Mouse (Mus musculus) spleen, adult 2 months (tissue): Measurements from ENCODE around the gene Kank1.

Experiments used
- CTCF ChIP-seq: fragments of 200-500 bp; IDR thresholded peaks from 2 replicates; pipeline ENCODE4 v1.5.1; 2011; ENCODE audit warnings: mild to moderate bottlenecking, inconsistent platforms; ENCODE audit not compliant: insufficient read depth, insufficient read length, insufficient replicate concordance; ENCODE audit errors: extremely low read depth
- POLR2A ChIP-seq: fragments of 200-500 bp; IDR thresholded peaks from 2 replicates; pipeline ENCODE4 v1.6.1; 2011; ENCODE audit warnings: low read depth, low read length, inconsistent platforms

DNA sequence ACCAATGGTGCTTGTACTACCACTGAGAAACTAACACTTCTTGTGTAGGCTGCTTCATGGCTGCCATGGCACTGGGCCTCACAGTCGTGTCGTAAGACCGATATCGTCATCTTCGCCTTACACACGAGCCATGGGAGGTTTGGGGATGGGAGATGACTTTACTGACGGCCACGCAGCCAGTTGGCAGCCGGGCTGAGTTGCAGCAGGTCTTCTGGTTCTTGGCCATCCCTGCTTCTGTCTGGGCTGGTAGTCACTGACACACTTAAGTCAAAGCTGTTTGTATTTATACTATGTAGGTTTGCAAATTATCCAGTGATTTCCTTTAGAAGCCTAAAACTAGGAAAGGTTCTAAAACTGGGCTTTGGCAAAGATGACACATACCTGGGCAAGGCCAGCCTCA, 43.0 kb upstream of the Kank1 start:
- TF ChIP-seq POLR2A = no peak
- no peak for TF ChIP-seq CTCF
